Mouse (Mus musculus) kidney, adult 2 months (tissue): ENCODE measurements around the gene Pfn1. TPM values are rescaled to one million over a fixed set of nuclear protein-coding genes. Genes with fewer than 3 reads are reported as not detected.

Experiments used
- DNase-seq: peaks from one replicate; pipeline ENCODE4 v3.0.0; 2021
- H3K27ac ChIP-seq: fragments of 200-500 bp; 2 replicates; pipeline ENCODE4 v1.5.1; 2012; ENCODE audit warnings: low read depth, low read length, control low read depth, inconsistent platforms; ENCODE audit not compliant: insufficient read depth
- H3K27me3 ChIP-seq: fragments of 200-500 bp; replicated peaks from 2 replicates; pipeline ENCODE4 v1.6.1; 2012; ENCODE audit warnings: mild to moderate bottlenecking, moderate library complexity, low read length, inconsistent platforms; ENCODE audit not compliant: control insufficient read depth, insufficient read depth
- H3K36me3 ChIP-seq: fragments of 200-500 bp; 2 replicates; pipeline ENCODE4 v1.6.1; 2012; ENCODE audit warnings: mild to moderate bottlenecking, moderate library complexity, low read length, inconsistent platforms; ENCODE audit not compliant: control insufficient read depth, insufficient read depth
- H3K4me1 ChIP-seq: fragments of 200-500 bp; 2 replicates; pipeline ENCODE4 v1.6.1; 2011; ENCODE audit warnings: low read length; ENCODE audit not compliant: control insufficient read depth, insufficient read depth
- H3K4me3 ChIP-seq: fragments of 200-500 bp; 2 replicates; pipeline ENCODE4 v1.5.1; 2011; ENCODE audit warnings: mild to moderate bottlenecking, low read depth, low read length, control low read depth; ENCODE audit not compliant: insufficient read depth
- CTCF ChIP-seq: fragments of 200-500 bp; conservative IDR thresholded peaks from 2 replicates; pipeline ENCODE4 v1.5.1; 2011; ENCODE audit warnings: low read depth, mild to moderate bottlenecking, control low read depth, low read length, moderate library complexity, mixed read lengths; ENCODE audit not compliant: insufficient read depth, insufficient read length
- POLR2A ChIP-seq: fragments of 200-500 bp; IDR thresholded peaks from one replicate; pipeline ENCODE4 v1.6.1; 2011; ENCODE audit warnings: low read depth, low read length, control low read depth
- WGBS: fragments of 180-500 bp; shearing (Covaris S2); methylation state at CpG from one replicate; pipeline ENCODE4 v1.1.7; 2018; 5-methylcytosine and 5-hydroxymethylcytosine counted together
- polyA plus RNA-seq: library from polyadenylated mRNA; depleted of rRNA; stranded (reverse); fragments of >200 nt; gene quantifications from 2 replicates; pipeline ENCODE4 v1.2.3, GENCODE M21; 2012

Pfn1 gene
- polyA plus RNA-seq, 1 experiment = 750 TPM

DNA sequence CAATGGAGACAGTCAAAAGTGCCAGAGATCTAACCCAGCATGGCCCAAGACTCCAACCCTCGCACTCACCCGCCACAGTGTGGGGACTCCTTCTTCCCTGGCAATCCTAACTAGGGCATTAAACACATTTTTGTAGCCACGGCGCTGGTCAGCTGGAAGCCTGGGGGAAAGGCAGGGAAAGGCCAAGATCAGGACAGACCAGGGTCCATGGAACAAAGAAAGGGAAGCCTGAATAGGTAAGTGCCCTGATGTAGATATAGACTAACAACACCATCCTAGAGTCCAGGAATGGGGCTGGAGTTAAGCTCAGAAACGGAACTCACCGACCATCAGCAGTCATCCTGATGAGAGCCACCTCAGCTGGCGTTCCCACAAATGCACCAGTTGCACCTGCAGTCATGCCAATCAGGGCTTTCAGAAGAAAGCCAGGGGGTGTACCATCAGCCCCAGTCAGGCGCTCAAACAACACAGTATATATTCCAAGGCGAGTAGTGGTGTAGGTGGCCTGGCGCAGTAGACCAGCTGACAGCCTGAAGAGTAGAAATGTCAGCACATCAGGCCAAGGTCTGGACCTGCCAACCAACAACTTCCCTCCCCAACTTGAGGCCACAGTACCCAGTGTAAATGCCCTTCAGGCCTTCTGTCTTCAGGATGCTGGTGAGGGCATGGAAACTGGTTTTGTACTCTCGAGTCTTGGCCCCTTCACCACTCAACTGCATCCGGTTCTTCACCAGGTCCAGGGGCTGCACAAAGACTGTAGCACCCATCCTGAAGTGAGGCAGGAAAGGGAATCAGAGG is 8.8 kb downstream of the Pfn1 start:
- 65% methylated on average over 12 of the region's 12 CpGs for WGBS
- Histone ChIP-seq H3K4me1 (peaks cover 14% of the 10 kb centered on the region), H3K36me3 (peaks cover 7% of the 10 kb centered on the region), H3K27me3 (no peaks in the 10 kb centered on the region), H3K4me3 (peak overlapping the region; percentile 75), H3K27ac (peak overlapping the region; percentile 94; the same call in 1 of the 2 replicates)
- TF ChIP-seq CTCF = no peak
- no peak for TF ChIP-seq POLR2A
- DNase-seq = no peak

DNA sequence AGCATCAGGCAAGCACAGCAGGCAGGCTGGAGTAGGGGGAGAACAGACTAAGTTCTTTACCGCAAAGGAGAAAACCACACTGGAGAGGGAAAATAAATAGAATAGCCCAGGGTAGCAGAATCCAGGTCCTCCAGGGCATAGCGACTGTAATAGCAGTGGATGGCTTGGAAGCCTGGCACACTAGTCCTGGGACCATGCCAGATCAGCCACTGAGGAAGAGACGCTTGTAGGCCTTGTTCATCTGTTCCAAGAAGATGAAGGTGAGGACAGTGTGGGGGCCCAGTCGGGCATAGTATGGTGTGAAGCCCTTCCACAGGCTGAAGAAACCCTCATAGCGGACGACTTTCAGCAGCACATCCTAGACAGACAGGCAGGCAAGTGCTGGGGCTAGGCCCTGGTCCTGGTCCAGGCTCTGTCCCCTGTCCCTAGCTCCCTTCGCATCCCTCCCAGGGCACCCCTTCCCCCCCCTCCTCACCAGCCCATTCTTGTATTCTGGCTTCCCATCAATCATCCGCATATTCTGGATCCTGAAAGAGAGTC is 9.8 kb downstream of the Pfn1 start:
- H3K4me1 ChIP-seq = peaks cover 14% of the 10 kb centered on the region
- no peak for TF ChIP-seq CTCF
- no peak for TF ChIP-seq POLR2A
- H3K4me3 ChIP-seq = no peak overlapping the region
- H3K27ac ChIP-seq = no peak overlapping the region
- DNase-seq = no peak
- peaks cover 4% of the 10 kb centered on the region for H3K36me3 ChIP-seq
- H3K27me3 ChIP-seq = no peaks in the 10 kb centered on the region
- 94% methylated on average over 8 of the region's 8 CpGs for WGBS

DNA sequence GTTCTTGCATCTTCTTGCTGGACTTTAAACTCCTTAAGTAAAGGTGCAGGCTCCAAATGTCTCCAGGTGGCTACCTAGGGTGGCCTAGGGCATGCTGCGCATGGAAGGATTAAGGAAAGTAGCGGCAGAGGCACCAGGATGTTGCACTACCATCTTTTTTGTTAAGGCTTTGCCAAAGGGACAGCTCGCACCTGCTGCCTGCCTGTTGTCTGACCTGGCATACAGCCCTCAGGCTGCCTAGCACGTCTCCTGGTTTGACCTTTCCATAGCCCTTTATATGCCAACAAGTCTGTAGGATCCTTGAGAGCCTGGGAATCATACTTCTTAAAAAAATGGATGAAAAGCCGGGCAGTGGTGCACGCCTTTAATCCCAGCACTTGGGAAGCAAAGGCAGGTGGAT is 11.4 kb downstream of the Pfn1 start:
- Histone ChIP-seq H3K36me3 (peaks cover 4% of the 10 kb centered on the region), H3K4me3 (no peak overlapping the region), H3K27ac (no peak overlapping the region), H3K27me3 (no peaks in the 10 kb centered on the region), H3K4me1 (peaks cover 11% of the 10 kb centered on the region)
- no peak for DNase-seq
- TF ChIP-seq CTCF (no peak), POLR2A (no peak)
- 85% methylated on average over 6 of the region's 6 CpGs for WGBS

DNA sequence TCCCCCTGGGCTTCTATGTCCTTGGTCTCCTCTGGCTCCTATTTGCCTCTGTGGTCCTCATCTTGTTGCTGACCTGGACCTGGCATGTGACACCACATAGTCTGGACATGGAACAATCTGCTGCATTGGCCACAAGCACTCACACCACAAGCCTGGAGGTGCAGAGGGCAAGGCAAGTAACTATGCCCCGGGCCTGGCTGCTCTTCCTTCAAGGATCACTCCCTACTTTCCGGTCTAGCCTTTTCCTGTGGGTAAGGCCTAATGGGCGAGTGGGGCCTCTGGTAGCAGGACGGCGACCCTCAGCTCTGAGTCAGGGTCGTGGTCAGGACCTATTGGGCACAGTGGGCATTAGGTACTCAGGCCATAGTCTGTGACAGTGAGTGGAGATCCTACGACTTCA is 13.2 kb downstream of the Pfn1 start:
- no peak for DNase-seq
- H3K27ac ChIP-seq = no peak overlapping the region
- no peaks in the 10 kb centered on the region for H3K27me3 ChIP-seq
- peaks cover 11% of the 10 kb centered on the region for H3K4me1 ChIP-seq
- 79% methylated on average over 7 of the region's 7 CpGs for WGBS
- H3K36me3 ChIP-seq = peaks cover 4% of the 10 kb centered on the region
- H3K4me3 ChIP-seq = no peak overlapping the region
- TF ChIP-seq CTCF (no peak), POLR2A (no peak)

DNA sequence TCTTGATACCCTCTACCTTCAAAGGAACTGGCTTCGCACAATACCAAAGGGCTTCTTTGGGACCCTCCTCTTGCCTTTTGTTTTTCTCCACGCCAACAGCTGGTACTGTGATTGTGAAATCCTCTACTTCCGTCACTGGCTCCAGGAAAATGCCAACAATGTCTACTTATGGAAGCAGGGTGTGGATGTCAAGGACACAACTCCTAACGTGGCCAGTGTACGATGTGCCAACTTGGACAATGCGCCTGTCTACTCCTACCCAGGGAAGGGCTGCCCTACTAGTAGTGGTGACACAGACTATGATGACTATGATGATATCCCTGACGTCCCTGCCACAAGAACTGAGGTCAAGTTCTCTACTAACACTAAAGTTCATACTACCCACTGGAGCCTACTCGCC is 14.5 kb downstream of the Pfn1 start:
- Histone ChIP-seq H3K27me3 (no peaks in the 10 kb centered on the region), H3K4me1 (0 out of 2 replicates have a peak, but pooled peaks cover 3% of the 10 kb centered on the region), H3K36me3 (peaks cover 4% of the 10 kb centered on the region), H3K27ac (no peak overlapping the region), H3K4me3 (no peak overlapping the region)
- 86% methylated on average over 8 of the region's 8 CpGs for WGBS
- no peak for DNase-seq
- TF ChIP-seq CTCF = no peak
- no peak for TF ChIP-seq POLR2A

DNA sequence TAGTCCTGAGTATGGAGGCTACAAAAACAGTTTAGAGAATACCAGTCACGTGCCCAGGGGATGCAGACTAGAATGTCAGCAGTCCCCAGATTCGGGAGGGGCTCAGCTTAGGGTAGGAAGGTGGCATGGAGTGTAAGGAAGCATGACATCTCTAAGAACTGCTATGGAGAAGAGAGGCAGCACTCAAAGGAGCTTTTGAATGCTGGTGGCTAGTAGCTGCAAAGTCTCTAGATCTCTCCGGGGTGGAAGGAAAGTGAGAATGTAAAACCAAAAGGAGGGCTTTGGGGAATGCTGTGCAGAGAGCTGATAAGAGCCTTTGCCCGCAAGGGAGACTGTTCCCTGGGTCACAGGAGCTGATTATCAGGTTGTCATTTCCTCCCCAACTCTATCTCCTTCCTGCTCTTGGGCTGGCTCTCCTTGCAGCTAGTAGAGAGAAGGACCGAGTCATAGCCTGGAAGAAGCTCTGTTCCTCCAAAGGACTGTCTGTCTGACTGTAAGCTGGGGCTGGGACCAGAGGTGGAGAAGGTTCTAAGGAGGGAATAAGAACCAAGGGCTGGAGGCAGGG is 15.6 kb downstream of the Pfn1 start, which contains the start of gene Gp1ba:
Gene Gp1ba (plus strand): TSS at position 409 of the 565 bp plus-strand sequence.
- WGBS = 33% methylated on average over 5 of the region's 5 CpGs

DNA sequence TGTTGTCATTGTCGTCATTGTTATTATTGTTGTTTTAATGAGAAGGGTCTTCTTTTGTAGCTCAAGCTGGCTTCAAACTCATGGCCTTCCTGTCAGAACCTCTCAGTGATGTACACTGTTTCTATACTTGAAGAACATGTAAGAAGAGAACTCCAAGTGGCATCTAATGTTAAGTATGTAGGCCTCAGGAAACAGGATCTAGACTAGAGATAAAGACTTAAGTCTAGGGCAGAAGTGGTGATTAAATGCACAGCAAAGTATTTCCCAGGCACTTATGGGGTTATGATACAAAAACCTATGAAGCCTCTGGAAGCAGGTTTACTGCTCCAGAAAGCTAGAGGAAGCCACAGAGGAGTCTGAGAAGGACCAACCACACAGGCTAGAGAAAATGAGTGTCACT is 16.2 kb downstream of the Pfn1 start:
- H3K27ac ChIP-seq = no peak overlapping the region
- no peak overlapping the region for H3K4me3 ChIP-seq
- WGBS = 88% methylated on average over 1 of the region's 1 CpGs
- no peak for DNase-seq
- 0 out of 2 replicates have a peak, but pooled peaks cover 3% of the 10 kb centered on the region for H3K4me1 ChIP-seq
- no peaks in the 10 kb centered on the region for H3K36me3 ChIP-seq
- H3K27me3 ChIP-seq = no peaks in the 10 kb centered on the region
- TF ChIP-seq CTCF (no peak), POLR2A (no peak)

More for the DNA sequence above, 15.6 kb downstream of the Pfn1 start, which contains the start of gene Gp1ba:
- TF ChIP-seq CTCF (no peak), POLR2A (no peak)
- no peak for DNase-seq
- no peak within 1 kb of the TSS for H3K4me3 ChIP-seq
- no peaks in the 10 kb centered on the region for H3K36me3 ChIP-seq
- 0 out of 2 replicates have a peak, but pooled peaks cover 3% of the 10 kb centered on the region for H3K4me1 ChIP-seq
- no peak within 1 kb of the TSS for H3K27ac ChIP-seq
- no peaks in the 10 kb centered on the region for H3K27me3 ChIP-seq
